Mouse (Mus musculus): ENCODE measurements at regions not wholly inside any gene's neighbourhood (a gene's known extent, or its start where the extent isn't known, plus 50 kb on each side); places are given as distances from the start of the nearest gene placed in this dataset.
A peak's percentile ranks its signal among the peaks of the same experiment; 100 is the strongest.

DNA sequence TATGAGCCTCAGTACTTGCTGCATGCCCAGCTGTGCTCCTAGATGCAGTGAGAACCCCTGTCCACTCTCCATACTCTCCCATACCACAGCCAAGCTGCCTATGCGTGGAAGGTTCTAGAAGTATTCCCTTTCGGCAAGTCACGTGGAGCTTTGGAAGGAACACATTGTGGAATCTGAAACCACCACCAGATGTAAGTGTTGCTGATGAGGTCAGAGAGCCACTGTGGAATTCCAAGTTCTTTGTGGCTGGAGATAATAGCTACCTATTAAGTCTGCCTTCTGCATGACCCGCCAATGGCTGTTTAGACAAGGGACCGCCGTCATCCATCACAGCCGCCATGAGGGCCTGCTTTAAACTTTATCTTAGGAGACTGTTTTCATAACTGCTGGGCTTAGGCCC lies 84.7 kb upstream of the Errfi1 start:
- no peak for DNase-seq

DNA sequence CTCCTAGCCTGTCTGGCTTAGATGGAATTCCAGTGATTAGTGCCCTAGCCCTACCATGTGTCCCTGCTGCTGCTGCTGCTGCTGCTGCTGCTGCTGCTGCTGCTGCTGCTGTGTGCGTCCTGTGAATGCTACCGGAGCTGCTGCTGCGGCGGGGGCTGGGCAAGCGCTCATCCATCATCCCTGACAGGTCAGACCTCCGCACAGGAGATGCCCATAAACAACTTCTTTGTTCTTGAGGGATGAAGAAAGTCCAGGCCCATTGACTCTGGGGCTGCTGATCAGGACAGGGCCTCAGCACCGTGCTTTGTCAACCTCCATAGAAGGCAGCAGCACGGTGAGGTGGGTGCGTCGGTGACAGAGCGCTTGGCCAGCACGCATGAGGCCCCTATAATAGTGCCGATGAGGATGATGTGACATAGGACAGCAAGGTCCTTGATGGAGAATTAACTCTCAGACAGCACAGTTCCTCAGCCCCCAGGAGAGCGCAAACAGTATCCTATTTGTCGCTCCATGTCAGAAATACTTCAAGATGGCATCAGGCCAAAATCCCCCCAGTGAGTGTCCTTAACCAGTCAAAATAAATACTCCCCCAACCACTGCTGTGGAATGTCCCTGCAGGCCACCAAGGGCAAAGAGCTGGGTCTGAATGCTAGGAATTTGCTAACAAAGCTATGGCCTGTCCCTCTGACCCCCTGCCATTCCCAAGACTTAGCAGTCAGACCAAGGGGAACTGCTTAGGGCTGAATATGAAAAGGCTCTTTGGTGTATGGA lies 95.1 kb upstream of the Errfi1 start:
- DNase-seq: peak in 1 of 2 experiments; percentile 26

DNA sequence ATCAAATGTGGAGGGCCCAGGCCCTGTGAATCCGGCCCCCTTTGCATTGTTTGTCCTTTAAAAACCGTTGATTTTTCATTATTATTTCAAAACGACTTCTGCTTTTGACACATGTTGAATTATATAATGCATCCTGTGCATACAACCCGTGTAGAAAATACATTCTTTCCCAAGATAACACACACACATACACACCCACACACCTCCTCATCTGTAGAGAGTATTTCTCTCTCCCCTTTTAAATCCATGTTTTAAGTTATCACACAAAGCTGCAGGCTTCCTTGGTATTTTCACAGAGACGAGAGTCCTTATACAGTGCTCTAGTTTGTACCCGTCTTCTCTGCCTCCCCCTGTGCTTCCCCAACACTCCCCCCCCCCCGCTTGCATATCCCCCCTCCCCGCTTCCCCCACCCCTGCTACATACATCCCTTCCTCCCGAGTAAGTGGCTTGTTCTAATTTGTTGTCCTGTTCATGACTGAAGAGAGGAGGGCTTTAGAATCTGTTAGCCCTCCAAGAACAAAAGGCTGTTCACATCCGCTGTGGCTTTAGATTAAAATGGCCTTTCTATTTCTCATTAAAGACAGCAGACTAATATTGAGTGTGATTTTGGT lies 95.8 kb upstream of the Errfi1 start:
- no peak for DNase-seq

DNA sequence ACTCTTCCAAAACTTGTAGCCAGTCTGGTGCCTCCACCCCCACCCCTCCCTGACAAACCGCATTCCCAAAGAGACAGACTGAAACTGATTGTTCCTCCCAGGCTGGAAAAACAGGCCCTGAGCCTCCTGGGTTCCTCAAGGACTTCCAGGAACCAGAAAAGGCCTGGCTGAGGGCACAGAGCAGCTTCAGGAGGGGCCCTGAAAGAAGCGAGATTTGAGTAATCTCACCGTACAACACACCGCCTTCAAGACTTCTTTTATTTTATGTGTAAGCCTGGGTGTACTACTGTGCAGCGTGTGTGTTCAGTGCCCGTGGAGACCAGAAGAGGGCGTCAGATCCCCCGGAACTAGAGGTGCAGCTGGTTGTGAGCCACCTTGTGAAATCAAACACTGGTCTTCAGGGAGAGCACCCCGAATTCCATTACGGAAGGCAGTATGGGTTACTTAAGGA lies 96.4 kb upstream of the Errfi1 start:
- no peak for DNase-seq

DNA sequence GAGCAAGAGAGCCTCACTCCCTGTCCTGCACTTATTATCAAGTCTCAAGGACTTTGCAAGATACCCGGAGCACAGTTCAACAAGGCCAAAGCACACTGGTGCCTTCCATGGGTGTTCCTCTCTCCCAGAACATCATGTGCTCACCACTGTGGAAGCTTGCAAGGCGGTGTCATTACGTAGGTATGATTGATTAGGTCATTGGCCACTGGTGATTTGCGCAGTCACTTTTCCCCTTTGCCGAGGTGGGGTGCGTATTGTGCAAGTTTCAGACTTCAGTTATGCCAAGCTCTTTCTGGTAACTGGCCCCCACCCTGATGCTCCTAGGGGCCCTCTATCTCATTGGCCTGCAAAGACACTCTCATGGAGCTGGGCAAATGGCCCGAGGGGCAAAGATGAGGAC lies 98.3 kb upstream of the Errfi1 start:
- DNase-seq: no peak

DNA sequence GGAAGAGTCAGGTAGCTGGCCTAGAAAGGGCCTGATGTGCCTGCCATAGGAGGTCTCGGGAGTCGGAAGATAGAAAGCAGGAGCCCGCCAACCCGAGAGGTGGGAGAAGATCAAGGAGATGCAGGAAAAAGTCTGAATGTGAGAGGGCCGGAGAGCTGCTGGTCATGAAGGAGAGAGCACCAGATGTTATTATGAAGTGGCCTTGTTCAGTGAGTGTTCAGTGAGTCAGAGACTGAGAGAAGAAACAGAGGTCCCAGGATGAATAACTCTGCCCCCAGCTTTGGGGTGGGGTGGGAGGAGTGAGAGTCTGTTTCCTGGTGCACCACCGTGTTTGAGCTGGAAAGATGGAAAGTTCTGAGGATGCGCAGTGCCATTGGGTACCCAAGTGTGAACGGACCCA lies 100.2 kb upstream of the Slc45a1 start:
- DNase-seq: no peak

DNA sequence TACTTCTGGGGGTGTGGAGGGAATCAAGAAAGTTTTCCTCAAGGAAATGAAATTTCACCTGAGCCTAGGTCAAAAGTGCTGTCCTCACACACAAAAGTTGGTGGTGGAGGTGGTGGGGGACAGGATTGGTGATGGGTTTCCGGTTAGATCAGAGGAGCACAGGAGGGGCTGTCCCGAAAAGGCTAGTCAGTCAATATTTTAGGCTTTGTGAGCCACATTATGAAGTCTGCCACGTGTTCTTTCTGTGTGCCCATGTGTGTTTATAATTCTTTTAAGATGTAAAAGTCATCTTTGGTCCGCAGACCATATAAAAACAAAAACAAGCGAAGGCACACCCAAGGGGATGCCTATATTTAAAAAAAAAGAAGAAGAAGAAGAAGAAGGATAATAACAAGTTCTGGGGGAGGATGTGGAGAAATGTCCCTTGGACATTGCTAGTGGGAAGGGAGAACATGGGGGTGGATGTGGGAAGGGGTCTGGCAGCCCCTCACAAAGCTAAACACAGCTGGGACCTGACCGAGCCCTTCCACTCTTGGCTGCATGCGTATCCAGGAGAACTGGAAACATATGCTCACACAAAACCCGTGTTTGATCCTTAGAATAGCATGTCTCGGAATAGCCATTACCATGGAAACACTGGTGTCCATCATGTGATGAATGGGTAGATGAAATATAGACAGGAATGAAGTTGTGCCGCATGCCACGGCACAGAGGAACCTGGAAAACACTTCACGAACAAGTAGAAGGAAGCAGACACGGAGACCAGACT lies 98.7 kb upstream of the Slc45a1 start:
- no peak for DNase-seq

DNA sequence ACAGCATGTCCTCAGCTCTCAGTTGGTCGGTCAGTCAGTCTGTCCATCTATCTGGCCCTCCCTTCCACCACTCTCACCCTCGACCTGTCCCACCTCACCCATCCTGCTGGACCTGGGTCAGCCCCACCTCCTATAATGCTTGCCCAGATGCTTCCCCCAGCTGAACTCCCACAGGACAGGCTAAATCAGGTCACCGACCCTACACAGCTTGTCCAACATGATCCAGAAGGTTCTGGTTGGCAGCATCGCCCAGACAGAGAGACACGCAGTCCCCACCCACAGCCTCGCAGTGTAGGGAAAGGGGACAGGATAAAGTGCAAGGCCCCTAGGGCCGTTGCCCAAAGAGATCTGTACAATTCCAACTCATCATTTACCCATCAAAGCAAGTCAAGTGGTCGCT lies 97.1 kb upstream of the Slc45a1 start:
- DNase-seq: peak; percentile 31 to 50

DNA sequence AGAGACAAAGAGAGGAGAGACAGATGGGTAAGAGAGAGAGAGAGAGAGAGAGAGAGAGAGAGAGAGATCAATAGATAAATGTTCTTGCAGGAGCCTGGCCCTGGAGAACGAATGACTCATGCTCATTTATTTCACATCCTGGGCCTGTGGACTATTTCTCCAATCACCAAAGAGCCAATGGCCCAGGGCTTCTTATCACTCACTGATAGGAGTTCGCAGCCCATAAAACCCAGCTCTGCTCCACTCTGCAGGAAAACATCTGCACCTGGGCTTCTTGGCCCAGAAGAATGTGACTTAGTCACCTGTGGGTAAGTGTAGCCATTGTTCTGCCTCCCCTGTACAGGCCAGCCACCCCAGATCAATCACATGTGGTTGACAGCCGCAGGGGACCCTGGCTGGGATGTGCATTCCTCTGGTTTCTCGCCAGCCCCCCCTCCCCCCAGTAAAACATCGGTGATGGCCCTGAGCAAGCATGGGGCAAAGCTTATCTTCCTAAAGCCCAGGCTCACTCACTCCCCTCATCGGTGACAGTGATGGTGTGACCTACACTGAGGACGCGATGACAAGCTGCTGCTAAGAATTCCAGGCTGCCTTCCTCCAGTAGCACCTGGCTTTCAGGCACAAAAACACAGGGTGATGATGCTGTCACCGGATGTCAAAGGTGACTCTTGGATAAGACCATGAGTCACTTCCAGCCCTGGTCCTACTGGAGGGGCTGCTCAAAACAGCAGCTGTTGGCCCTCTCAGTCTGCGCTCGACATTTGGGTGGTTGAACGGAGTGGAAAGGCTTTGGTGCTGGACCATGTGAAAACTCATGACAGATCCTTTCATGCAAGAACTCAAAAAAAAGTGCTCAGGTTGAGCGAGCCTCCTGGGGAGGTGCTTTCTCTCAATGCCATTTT lies 96.4 kb upstream of the Slc45a1 start:
- no peak for DNase-seq

DNA sequence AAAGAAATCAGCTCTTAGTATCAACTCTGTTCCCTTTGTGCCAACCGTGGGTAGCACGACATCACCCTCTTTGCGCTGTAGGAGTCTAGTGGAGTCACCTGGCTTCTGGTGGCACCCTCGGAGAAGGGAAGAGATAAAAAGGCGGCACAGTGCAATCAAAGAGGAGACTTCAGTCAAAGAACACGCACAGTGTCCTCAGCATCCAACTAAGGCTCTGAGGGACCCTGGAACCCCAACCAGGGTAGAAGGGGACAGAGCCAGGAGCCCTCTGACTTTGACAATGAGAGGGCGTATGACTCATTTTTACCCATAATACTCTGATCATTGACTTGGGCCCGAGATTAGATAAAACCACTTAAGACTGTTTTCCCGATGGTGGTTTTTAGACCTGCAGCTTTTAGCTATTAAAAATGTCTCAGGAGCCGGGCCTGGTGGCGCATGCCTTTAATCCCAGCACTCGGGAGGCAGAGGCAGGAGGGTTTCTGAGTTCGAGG lies 94.5 kb upstream of the Slc45a1 start:
- DNase-seq: peak in 1 of 2 experiments; percentile 25

DNA sequence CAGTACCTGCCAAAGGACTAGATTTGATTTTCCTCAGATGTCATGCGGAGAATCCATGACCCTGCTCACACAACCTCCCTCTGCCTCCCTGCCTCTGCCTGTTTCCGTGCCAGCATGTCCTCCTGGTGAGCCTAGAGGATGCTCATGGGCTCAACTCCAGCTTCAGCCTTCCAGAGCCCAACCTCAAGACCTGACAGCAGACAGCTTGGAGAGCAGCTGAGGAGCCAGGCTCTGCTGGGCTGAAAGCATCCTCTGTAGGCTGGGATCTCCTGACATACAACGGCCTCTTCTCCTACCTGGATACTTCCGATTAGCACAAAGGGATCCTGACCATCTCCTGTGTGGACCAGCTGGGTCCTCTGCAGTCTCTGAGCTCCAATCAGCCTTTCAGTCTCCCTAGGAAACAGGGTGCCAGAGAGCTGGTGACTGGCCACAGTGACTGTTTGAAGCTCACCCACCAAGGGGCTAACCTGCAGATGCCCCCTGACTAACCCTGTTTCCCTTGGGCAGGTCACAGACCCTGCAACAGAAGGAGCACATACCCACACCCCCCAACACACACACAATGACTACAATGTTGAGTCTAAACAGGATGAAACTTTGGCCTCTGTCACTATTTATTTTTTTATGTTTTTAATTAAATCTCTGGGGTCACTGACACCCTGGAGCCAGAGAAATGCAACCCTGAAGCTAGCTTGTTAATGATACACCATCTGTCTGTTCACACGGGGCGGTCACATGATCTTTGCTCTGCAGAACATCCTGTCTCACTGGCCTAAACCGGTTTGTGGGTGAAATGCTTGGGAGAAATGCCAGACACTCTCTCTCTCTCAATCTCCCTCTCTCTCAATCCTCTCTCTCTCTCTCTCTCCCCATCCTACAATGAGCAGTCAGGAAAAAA lies 93.8 kb upstream of the Slc45a1 start:
- DNase-seq: peak; percentile 90 to 93

DNA sequence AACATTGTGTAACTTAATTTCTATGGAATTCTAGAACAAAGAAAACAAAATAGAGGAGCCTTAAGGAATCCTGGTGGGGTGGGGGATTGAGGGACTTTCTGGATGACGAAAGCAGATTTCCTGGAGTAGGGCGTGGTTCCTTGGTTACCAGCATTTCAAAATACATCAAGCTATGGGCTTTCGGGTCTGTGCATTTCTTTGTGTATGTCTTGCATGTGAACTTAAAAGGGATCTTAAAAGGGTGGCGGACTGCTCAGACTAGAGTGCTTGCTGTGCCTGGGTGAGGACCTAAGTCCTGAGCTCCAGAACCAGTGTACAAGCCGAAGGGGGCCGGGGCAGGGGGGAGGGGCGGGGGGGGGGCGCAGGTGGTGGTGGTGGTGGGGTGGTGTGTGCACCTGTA lies 91.5 kb upstream of the Slc45a1 start:
- no peak for DNase-seq

DNA sequence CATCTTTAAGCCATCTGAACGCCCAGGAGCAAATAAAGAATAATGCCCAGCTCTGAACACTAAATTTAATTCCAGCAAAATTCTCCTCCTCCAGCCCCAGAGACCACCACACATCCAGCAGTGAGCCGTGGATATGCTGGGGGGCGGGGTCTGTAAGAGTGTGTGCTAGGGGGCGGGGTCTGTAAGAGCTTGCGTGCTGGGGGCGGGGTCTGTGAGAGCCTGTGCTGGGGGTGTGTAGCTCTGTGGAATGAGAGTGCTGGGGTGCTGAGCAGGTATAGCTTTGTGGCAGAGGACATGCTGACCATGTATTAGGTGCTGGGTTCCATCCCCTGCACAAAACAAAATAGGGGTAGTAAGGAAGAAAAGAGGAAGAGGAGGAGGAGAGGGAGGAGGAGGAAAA lies 91.1 kb upstream of the Slc45a1 start:
- DNase-seq: no peak

DNA sequence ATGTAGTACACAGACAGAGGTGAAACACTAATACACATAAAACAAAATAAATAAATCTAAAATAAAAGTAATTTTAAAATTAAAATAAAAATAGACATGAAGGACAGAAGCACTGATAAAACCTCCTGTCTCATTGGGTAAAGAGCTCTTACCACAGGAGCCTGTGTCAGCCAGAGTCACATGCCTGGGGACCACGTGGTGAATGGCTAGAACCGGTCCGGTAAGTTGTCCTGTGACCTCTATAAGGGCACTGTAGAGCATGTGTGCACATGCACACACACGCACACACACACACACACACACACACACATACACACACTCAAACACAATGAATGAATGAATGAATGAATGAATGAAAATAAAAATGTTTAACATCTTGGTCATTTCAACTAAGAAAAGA lies 89.8 kb upstream of the Slc45a1 start:
- no peak for DNase-seq

DNA sequence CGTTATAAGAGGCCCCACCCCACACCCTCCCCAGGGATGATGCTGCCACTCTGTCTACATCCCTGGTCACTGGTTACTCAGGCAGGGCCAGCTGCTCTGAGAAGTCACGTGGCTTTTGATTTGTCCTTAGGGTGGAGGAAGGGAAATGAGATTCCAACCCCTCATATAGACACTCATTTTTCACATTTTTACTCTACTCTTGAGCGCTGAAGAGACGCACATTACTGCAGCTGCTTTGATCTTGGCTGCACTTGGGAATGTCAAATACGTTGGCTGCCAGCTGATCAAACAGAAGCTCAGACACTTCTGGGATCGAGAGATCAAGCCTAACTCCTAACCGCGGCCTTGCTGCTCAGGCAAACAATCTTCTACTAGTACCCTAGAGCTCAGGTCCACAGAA lies 88.2 kb upstream of the Slc45a1 start:
- no peak for DNase-seq

DNA sequence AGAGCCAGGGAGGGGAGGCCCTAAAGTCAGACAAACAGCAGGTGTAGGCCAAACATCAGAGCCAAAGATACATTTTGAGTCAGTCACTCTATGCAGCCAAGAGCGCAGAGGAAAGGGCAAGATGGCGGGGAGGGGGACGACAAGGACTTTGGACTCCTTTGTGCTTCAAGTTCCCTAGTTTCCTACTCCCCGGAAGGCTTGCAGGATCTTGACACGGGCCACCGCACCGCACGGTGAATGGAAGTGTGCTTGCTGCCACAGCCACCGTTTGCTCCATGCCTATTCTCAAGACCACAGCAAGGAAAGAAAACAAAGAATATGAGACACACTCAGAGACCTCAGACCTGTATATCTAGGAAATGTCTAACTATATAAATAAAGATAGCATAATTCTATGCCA lies 86.8 kb upstream of the Slc45a1 start:
- DNase-seq: peak in 1 of 2 experiments; percentile 48

DNA sequence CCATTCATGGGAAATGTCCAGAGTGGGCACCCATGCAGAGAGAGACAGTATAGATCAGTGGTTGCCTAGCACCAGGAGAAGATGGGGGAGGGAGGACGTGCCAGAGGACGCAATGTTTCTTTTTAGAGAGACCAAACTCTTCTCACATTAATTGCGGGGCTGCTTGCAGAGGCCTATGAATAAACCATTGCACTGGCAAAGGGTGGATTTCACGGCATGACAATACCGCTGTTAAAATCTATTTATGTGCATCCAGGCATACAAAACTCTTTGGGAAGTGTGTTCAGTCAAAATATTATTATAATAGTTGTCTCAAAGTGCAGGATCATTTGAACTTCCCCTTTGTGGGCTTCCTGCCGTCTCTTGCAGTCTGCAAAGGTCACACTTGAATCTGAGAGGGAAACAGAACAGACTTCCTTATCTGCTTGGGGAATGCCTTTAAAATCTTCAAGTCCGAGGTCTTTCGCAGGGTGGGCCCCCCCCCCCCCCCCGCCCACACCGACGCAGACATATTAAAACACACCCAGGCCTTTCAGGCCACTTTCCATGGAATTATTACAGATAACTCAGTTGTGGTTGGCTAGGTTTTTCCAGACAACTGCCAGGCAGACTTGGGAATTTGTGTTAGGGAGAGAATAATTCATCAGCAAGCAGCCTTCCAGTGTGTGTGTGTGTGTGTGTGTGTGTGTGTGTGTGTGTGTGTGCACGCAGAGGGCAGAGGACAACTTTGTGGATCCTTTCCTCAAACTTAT lies 78.3 kb upstream of the Slc45a1 start:
- no peak for DNase-seq

DNA sequence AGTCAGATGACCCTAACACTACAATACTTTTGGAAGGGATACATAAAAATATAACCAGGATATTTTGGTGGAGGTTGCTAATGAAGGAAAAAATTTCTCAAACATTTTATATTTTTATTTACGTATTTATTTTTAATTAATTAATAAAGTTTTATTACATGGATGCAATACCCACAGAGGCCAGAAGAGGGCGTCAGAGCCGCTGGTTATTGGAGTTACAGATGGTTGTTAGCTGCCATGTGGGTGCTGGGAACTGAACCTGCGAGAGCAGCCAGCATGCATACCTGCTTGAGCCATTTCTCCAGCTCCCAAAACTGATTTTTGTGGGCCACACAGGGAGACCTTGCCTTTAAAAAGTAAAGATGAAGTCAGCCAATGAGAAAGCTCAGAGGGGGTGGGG lies 74.6 kb upstream of the Slc45a1 start:
- DNase-seq: no peak

DNA sequence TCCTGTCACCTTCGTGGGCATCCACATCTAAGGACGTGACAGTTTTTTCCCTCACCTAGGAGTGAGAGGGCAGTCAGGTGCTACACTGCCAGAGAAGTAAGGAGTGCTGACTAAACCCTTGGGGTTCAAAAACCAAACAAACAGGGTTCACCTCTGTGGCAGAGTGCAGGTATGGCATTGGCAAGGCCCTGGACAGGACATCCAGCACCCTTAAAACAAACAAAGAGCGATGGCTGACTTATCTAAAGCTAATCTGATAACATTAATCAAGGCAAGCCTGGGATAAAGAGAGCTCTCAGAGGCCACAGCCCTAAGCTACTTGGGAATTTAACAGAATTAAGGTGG lies 74.1 kb upstream of the Slc45a1 start:
- no peak for DNase-seq

DNA sequence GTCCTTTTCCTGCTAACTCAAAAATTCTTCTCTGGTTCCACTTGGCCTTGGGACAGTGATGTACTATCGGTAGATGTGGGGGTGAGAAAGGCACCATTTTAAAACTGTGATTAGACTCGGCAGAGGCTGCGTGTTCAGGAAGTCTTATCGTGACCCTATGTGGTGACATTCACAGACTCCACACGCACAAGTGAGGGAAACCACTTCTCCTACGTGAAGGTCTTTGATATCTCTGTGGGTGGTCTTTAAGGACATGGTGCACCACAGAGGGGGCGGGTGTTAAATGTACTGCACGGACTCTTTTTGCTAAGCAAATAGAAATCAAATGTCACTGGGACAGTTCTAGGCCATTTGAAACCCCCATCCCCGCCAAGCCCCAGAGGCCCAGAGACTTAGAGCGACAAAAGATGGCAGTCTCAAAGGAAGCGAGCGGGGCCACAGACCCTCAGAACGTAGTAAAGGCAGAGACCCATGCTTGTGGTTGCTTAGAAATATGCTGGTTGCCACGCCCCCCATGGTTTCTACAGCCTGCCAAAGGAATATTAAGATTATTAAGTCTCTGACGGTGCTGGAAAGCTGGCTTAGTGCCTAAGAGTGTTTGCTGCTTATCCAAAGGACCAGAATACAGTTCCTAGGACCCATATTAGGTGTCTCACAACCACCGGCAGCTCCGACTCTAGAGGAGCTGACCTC lies 73.6 kb upstream of the Slc45a1 start:
- DNase-seq: no peak

All from kidney, adult 8-10 months (tissue).